Mouse (Mus musculus) ES-Bruce4 (cell line): Measurements from ENCODE around the gene Rif1. TPM values are rescaled to one million over a fixed set of nuclear protein-coding genes. Genes with fewer than 3 reads are reported as not detected.

Experiments
- H3K27ac ChIP-seq: 2 replicates; pipeline ENCODE4 v1.5.1; 2012; ENCODE audit warnings: low read length, inconsistent platforms; ENCODE audit not compliant: insufficient read depth
- H3K27me3 ChIP-seq: 2 replicates; pipeline ENCODE4 v1.6.1; 2012; ENCODE audit warnings: mild to moderate bottlenecking, low read length, inconsistent platforms; ENCODE audit not compliant: control insufficient read depth, poor library complexity, insufficient read depth, severe bottlenecking
- H3K36me3 ChIP-seq: 2 replicates; pipeline ENCODE4 v1.6.1; 2012; ENCODE audit warnings: inconsistent platforms, mild to moderate bottlenecking, low read length, moderate library complexity; ENCODE audit not compliant: control insufficient read depth, poor library complexity, insufficient read depth, severe bottlenecking
- H3K4me1 ChIP-seq: one replicate; pipeline ENCODE4 v1.8.1; 2011; ENCODE audit warnings: low read length; ENCODE audit not compliant: control insufficient read depth, insufficient read depth
- H3K4me3 ChIP-seq: 2 replicates; pipeline ENCODE4 v1.5.1; 2011; ENCODE audit warnings: low read depth, mild to moderate bottlenecking, low read length
- H3K9ac ChIP-seq: 2 replicates; pipeline ENCODE4 v1.6.1; 2012; ENCODE audit warnings: low read depth, mild to moderate bottlenecking, inconsistent platforms; ENCODE audit not compliant: poor library complexity, severe bottlenecking
- H3K9me3 ChIP-seq: replicated peaks from 2 replicates; pipeline ENCODE4 v1.6.1; 2012; ENCODE audit warnings: mild to moderate bottlenecking, low read length, inconsistent platforms; ENCODE audit not compliant: control insufficient read depth, poor library complexity, insufficient read depth, severe bottlenecking
- CTCF ChIP-seq: IDR thresholded peaks from one replicate; pipeline ENCODE4 v1.8.1; 2011; ENCODE audit warnings: low read depth, low read length
- EP300 ChIP-seq: IDR thresholded peaks from 2 replicates; pipeline ENCODE4 v1.6.1; 2011; ENCODE audit warnings: low read depth, low read length; ENCODE audit not compliant: insufficient read depth
- POLR2A ChIP-seq: IDR thresholded peaks from one replicate; pipeline ENCODE4 v1.8.1; 2011; ENCODE audit warnings: low read length; ENCODE audit not compliant: insufficient read depth
- polyA plus RNA-seq: library from polyadenylated mRNA; stranded (reverse); fragments of >200 nt; gene quantifications from 2 replicates; pipeline ENCODE4 v1.2.4, GENCODE M21; 2011; ENCODE audit warnings: low read depth; ENCODE audit not compliant: missing spikeins, insufficient read depth, insufficient read length

Gene Rif1
- polyA plus RNA-seq, 1 experiment: 249 TPM

GRCm38 (mm10) chr2:52057681-52058080, 15.0 kb upstream of the Rif1 start:
- Histone ChIP-seq H3K27ac (no peak overlapping the region), H3K36me3 (no peaks in the 10 kb centered on the region), H3K9ac (no peak overlapping the region), H3K9me3 (no peaks in the 10 kb centered on the region), H3K27me3 (no peaks in the 10 kb centered on the region), H3K4me1 (peaks cover 1% of the 10 kb centered on the region), H3K4me3 (no peak overlapping the region)
- TF ChIP-seq POLR2A (no peak), CTCF (no peak), EP300 (no peak)

- H3K27me3 ChIP-seq: no peaks in the 10 kb centered on the region
- TF ChIP-seq POLR2A: no peak
- no peak for TF ChIP-seq EP300
- no peak for TF ChIP-seq CTCF
- H3K27ac ChIP-seq: no peak overlapping the region
- no peaks in the 10 kb centered on the region for H3K9me3 ChIP-seq
- H3K4me3 ChIP-seq: no peak overlapping the region
- peaks cover 3% of the 10 kb centered on the region for H3K4me1 ChIP-seq
- H3K9ac ChIP-seq: no peak overlapping the region
- H3K36me3 ChIP-seq: no peaks in the 10 kb centered on the region
Observed at GRCm38 (mm10) chr2:52068641-52069040, 4.0 kb upstream of the Rif1 start.

- H3K27me3 ChIP-seq: no peaks in the 10 kb centered on the region
- H3K4me3 ChIP-seq: no peak overlapping the region
- peak overlapping the region; percentile 82; the same call in 1 of the 2 replicates for H3K9ac ChIP-seq
- H3K4me1 ChIP-seq: peaks cover 3% of the 10 kb centered on the region
- no peaks in the 10 kb centered on the region; the same call in 1 of the 2 replicates for H3K9me3 ChIP-seq
- H3K36me3 ChIP-seq: peaks cover 18% of the 10 kb centered on the region
- TF ChIP-seq POLR2A: no peak
- peak overlapping the region; percentile 98 for H3K27ac ChIP-seq
Observed at GRCm38 (mm10) chr2:52070816-52071215, 1.8 kb upstream of the Rif1 start.

DNA sequence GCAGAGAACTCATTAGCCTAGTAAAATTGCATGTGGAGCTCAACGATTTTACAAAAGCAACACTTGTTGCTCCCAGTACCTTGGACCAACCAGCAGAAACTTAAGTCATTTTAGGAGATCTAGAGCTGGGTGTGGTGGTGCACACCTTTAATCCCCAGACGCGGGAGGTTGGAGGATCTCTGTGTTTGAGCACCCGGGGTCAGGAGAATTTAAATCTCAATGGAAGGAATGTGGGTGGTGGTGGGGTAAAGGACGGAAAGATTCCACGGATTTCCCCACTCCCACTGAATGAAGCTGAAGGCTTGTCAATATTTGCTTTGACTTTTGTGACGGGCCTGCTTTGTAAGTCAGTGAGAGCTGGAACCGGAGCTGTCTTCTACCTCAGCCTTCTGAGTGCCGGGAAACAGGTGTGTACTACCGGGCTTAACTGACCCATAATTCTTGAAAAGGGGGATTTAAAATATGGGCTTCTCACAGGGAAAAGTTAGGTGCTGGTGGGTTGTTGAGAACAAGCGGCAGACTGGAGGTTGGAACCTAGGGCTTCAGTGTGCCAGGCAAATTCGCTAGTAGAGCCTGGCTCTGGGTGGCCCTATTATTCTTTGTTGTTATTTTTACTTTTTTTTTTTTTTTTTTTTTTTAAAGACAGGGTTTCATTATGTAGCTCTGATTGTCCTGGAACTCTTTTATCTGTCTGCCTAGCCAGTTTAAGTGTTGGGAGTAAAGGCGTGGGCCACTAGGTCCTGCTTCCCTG, 1.2 kb upstream of the Rif1 start:
- H3K4me1 ChIP-seq: peaks cover 3% of the 10 kb centered on the region

GRCm38 (mm10) chr2:52072065-52072490, 554 bp upstream of the Rif1 start:
- peaks cover 3% of the 10 kb centered on the region for H3K4me1 ChIP-seq
- H3K27ac ChIP-seq: peak overlapping the region; percentile 100
- no peak for TF ChIP-seq CTCF
- no peak for TF ChIP-seq POLR2A
- peak; percentile 99 for TF ChIP-seq EP300
- H3K27me3 ChIP-seq: no peaks in the 10 kb centered on the region
- peaks cover 30% of the 10 kb centered on the region for H3K36me3 ChIP-seq
- no peaks in the 10 kb centered on the region; the same call in 1 of the 2 replicates for H3K9me3 ChIP-seq
- peak overlapping the region; percentile 63 for H3K4me3 ChIP-seq
- H3K9ac ChIP-seq: peak overlapping the region; percentile 100

More for the DNA sequence above, 1.2 kb upstream of the Rif1 start:
- TF ChIP-seq CTCF (no peak), EP300 (peak; percentile 95)
- Histone ChIP-seq H3K36me3 (peaks cover 24% of the 10 kb centered on the region), H3K27me3 (no peaks in the 10 kb centered on the region), H3K27ac (peak overlapping the region; percentile 98), H3K9ac (peak overlapping the region; percentile 82), H3K9me3 (no peaks in the 10 kb centered on the region; the same call in 1 of the 2 replicates), H3K4me3 (peak overlapping the region; percentile 63)

GRCm38 (mm10) chr2:52073141-52073904, 691 bp downstream of the Rif1 start:
- Histone ChIP-seq H3K27ac (peak overlapping the region; percentile 91), H3K36me3 (peaks cover 43% of the 10 kb centered on the region), H3K9ac (peak overlapping the region; percentile 100), H3K9me3 (no peaks in the 10 kb centered on the region; the same call in 1 of the 2 replicates), H3K4me3 (peak overlapping the region; percentile 87), H3K4me1 (peaks cover 3% of the 10 kb centered on the region), H3K27me3 (no peaks in the 10 kb centered on the region)
- TF ChIP-seq CTCF: no peak
- no peak for TF ChIP-seq POLR2A
- no peak for TF ChIP-seq EP300
